Mouse (Mus musculus) midbrain, embryonic 11.5 days (tissue): ENCODE measurements around the gene Sytl3. TPM values are rescaled to one million over a fixed set of nuclear protein-coding genes. Genes with fewer than 3 reads are reported as not detected.
"Not testable (repeated sequence)": the region's sequence is repeated elsewhere in the genome, so short reads cannot be mapped to it uniquely, and the experiment has no call there.

Source experiments
- ATAC-seq: fragments of 200-750 bp; cut with Nextera tagmentation; 2 replicates; pipeline ENCODE4 v1.8.0; 2017; ENCODE audit warnings: moderate TSS enrichment, moderate library complexity; ENCODE audit not compliant: low FRiP score
- DNase-seq: peaks from one replicate; pipeline ENCODE4 v3.0.0; 2015; ENCODE audit warnings: low spot score; ENCODE audit errors: missing footprints
- H3K27ac ChIP-seq: fragments of 300-500 bp; sonication (generic); 2 replicates; pipeline ENCODE4 v1.5.1; 2014; ENCODE audit warnings: low read depth, low read length
- H3K27me3 ChIP-seq: fragments of 300-500 bp; sonication (generic); 2 replicates; pipeline ENCODE4 v1.6.1; 2014; ENCODE audit warnings: mild to moderate bottlenecking, low read length, moderate library complexity, mixed read lengths; ENCODE audit not compliant: control insufficient read depth, insufficient read depth
- H3K36me3 ChIP-seq: fragments of 300-500 bp; sonication (generic); 2 replicates; pipeline ENCODE4 v1.6.1; 2014; ENCODE audit warnings: mild to moderate bottlenecking, low read length, moderate library complexity, mixed read lengths; ENCODE audit not compliant: control insufficient read depth, insufficient read depth
- H3K4me1 ChIP-seq: fragments of 300-500 bp; sonication (generic); 2 replicates; pipeline ENCODE4 v1.6.1; 2014; ENCODE audit warnings: low read length; ENCODE audit not compliant: control insufficient read depth, insufficient read depth
- H3K4me2 ChIP-seq: fragments of 300-500 bp; sonication (generic); 2 replicates; pipeline ENCODE4 v1.6.1; 2014; ENCODE audit warnings: mild to moderate bottlenecking, moderate library complexity
- H3K4me3 ChIP-seq: fragments of 300-500 bp; sonication (generic); 2 replicates; pipeline ENCODE4 v1.5.1; 2014; ENCODE audit warnings: low read depth, low read length
- H3K9ac ChIP-seq: fragments of 300-500 bp; sonication (generic); 2 replicates; pipeline ENCODE4 v1.6.1; 2014; ENCODE audit warnings: low read length
- H3K9me3 ChIP-seq: fragments of 300-500 bp; sonication (generic); 2 replicates; pipeline ENCODE4 v1.6.1; 2016; ENCODE audit warnings: low read length; ENCODE audit not compliant: control insufficient read depth
- WGBS: fragments of 180-500 bp; shearing (Covaris S2); extraction: QIAGEN DNeasy Blood & Tissue Kit; methylation state at CpG from one replicate; pipeline ENCODE4 v1.1.7; 2014; 5-methylcytosine and 5-hydroxymethylcytosine counted together
- polyA plus RNA-seq: library from polyadenylated mRNA; unstranded; fragments of >200 nt; fragmentation: Nextera tagmentation; extraction: Ambion mirVana; gene quantifications from 2 replicates; pipeline ENCODE4 v1.2.1, GENCODE M21; 2014

Sytl3 gene
- polyA plus RNA-seq, 1 experiment from 2014 or later = not detected

DNA sequence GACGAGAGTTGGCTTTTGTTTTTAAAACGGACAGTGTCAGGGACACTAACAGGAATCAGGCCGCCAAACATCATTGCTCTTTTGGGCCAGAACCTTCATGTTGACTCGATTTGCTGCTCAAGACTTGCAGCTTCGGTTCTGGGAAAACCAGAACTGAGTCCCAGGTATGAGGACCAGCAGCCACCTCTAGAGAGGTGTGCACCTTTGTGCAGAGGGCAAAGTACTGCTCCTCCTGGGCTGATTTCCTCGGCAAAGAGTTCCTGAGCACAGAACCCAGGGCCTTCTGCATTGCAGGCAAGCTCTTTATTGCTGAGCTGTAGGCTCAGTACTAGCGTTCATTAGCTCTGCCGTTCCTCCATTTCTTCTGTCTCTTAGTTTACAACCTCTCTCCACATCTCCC, 55.1 kb downstream of the Sytl3 start:
- not testable (repeated sequence) for ATAC-seq, H3K9ac ChIP-seq, H3K4me2 ChIP-seq, H3K27ac ChIP-seq, H3K9me3 ChIP-seq, H3K27me3 ChIP-seq, DNase-seq, H3K4me1 ChIP-seq, H3K36me3 ChIP-seq, H3K4me3 ChIP-seq
- WGBS = 92% methylated on average over 7 of the region's 8 CpGs

DNA sequence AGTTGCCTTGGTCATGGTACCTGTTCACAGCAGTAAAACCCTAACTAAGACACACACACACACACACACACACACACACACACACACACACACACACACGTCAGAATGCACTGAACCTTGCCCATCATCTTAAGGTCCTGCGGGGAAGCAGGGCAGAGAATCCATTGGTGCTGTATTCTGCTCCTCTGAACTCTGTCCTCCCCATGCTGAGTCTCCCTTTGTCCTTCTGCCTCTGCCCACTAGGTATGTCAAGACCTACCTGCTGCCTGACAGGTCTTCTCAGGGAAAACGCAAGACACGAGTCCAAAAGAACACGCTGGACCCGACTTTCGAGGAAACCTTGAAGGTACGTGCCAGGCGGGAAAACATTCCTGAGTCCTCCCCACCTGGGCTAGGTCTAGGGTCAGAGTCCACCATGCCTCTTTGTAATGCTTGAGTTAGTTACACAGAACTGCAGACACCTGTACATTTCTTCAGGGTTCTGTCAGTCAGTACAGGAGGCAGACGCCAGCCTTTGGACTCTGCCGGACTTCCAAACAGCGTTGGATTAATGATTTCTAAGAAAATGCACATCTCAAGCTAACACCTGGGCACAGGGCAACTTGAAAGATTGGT, 69.2 kb downstream of the Sytl3 start:
- WGBS = 94% methylated on average over 12 of the region's 12 CpGs
- H3K4me2 ChIP-seq = no peak overlapping the region
- no peak for ATAC-seq
- no peak overlapping the region for H3K9ac ChIP-seq
- H3K4me1 ChIP-seq = peaks cover 3% of the 10 kb centered on the region; the same call in 1 of the 2 replicates
- no peak overlapping the region for H3K4me3 ChIP-seq
- H3K36me3 ChIP-seq = no peaks in the 10 kb centered on the region
- H3K27ac ChIP-seq = no peak overlapping the region
- H3K27me3 ChIP-seq = no peaks in the 10 kb centered on the region
- DNase-seq = no peak
- no peaks in the 10 kb centered on the region for H3K9me3 ChIP-seq

DNA sequence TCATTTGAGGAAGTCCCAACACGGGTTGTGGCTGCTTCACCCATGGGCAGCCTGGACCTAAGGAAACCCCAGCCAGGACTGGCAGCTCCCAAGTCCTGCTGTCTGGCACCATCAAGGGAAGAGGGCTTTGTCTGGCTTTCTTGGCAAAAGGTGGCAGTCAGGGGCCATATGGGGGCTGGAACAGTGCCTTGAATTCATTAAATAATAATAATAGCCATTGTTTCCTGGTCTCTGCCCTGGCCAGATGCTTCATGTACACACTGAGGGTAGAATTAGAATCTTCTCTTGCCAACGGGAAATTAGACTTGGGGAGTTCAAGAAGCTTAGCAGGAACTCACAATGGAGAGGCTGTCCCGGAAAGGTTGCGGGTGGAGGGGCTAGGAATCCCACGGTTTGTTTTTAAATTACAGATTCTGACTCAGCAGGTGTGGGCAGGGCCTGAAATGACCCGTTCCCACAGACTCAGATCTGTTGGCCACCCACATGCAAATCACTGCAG, 70.4 kb downstream of the Sytl3 start:
- H3K36me3 ChIP-seq = no peaks in the 10 kb centered on the region
- H3K4me1 ChIP-seq = peaks cover 3% of the 10 kb centered on the region; the same call in 1 of the 2 replicates
- no peaks in the 10 kb centered on the region for H3K9me3 ChIP-seq
- no peak overlapping the region for H3K4me2 ChIP-seq
- H3K4me3 ChIP-seq = no peak overlapping the region
- H3K27ac ChIP-seq = no peak overlapping the region
- no peak overlapping the region for H3K9ac ChIP-seq
- ATAC-seq (no peak), DNase-seq (peak; percentile 83)
- no peaks in the 10 kb centered on the region for H3K27me3 ChIP-seq
- 22% methylated on average over 6 of the region's 6 CpGs for WGBS

DNA sequence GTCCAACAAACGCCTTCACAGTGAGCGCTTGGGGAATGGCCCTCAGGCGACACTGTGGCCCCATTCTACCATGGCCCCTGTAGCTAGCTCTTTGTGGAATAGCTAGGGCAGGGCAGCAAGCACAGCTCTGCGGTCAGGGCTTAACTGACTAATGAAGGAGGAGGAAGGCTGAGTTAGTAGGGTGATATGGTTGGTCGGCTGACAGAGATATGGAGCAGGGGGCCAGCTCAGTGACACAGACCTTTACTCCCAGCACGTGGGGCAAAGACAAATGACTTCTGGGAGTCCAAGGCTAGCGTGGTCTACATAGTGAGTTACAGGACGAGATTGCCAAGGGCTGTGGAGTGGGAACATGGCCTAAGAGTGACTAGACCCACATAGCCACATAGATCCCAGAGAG, 72.2 kb downstream of the Sytl3 start:
- Histone ChIP-seq H3K36me3 (no peaks in the 10 kb centered on the region), H3K9me3 (no peaks in the 10 kb centered on the region), H3K27ac (no peak overlapping the region), H3K27me3 (no peaks in the 10 kb centered on the region), H3K4me1 (peaks cover 3% of the 10 kb centered on the region; the same call in 1 of the 2 replicates), H3K9ac (no peak overlapping the region), H3K4me3 (no peak overlapping the region), H3K4me2 (no peak overlapping the region)
- no peak for ATAC-seq
- 80% methylated on average over 8 of the region's 8 CpGs for WGBS
- no peak for DNase-seq

DNA sequence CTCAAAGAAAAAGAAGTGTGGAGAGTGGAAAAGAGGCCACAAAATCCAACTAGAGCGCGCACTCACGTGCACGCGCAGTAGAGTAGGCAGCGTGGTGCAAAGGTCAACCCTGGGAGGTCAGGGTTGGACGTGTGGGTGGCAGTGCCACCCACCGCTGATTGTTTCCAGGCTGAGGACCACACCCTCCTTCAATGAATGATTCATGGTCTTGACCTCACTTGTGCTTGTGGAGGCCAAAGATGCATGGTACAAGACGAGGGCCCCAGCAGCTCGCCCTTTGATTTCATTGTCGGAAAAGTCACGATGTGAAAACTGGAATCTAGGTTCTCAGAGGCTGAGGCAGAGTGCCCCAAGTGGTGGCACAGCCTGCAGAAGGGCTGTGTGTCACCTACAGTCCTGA, 72.7 kb downstream of the Sytl3 start:
- Histone ChIP-seq H3K9ac (no peak overlapping the region), H3K4me1 (peaks cover 7% of the 10 kb centered on the region), H3K9me3 (no peaks in the 10 kb centered on the region), H3K27ac (no peak overlapping the region), H3K4me2 (no peak overlapping the region), H3K36me3 (no peaks in the 10 kb centered on the region), H3K27me3 (no peaks in the 10 kb centered on the region), H3K4me3 (no peak overlapping the region)
- WGBS = 88% methylated on average over 12 of the region's 12 CpGs
- ATAC-seq (no peak), DNase-seq (no peak)

DNA sequence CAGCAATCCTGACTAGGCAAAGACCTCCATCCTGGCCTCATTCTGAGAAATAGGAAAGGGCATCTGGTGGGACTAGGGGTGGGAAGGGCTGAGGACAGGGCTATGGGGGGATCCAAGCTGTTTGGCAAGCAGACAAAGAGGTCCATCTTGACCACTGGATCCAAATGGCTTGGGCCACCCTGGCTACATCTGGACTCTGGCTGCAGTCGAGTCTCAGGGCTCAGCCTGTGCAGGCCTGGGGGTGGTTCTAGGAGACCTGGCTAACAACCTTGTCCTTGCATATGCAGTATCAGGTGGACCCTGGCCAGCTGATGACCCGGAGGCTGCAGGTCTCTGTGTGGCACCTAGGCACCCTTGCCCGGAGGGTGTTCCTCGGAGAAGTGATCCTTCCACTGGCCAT, 73.8 kb downstream of the Sytl3 start:
- H3K27me3 ChIP-seq = no peaks in the 10 kb centered on the region
- 89% methylated on average over 4 of the region's 4 CpGs for WGBS
- no peak overlapping the region for H3K27ac ChIP-seq
- no peaks in the 10 kb centered on the region for H3K9me3 ChIP-seq
- no peak overlapping the region for H3K9ac ChIP-seq
- H3K4me3 ChIP-seq = no peak overlapping the region
- no peak overlapping the region for H3K4me2 ChIP-seq
- no peaks in the 10 kb centered on the region for H3K36me3 ChIP-seq
- DNase-seq (no peak), ATAC-seq (no peak)
- H3K4me1 ChIP-seq = peaks cover 10% of the 10 kb centered on the region

DNA sequence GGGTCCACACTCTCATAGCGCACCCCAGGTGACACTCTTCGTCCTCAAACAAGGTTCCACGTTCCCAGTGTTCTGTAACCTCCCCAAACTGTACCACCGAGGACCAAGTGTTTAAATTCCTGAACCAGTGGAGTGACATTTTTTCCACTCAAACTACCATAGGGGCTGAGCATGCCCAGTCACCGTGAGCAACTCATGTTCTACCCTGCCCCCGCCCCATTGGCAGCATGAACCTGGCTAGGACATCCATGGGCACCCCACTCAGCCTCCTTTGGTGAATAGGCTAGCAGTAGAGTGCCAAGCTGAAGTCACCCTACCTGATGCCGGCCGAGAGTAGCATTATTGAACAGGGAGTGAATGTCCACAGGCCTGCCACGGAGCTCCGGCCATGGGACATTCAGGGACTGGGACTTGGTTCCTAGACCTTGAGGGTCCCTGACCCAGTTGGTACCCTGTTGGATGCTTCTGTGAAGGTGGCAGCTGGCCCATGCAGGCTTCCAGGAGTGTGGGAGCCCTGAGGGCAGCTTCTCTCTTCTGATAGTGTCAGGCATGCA, 74.5 kb downstream of the Sytl3 start:
- Histone ChIP-seq H3K27ac (no peak overlapping the region), H3K36me3 (no peaks in the 10 kb centered on the region), H3K9ac (no peak overlapping the region), H3K4me1 (peaks cover 10% of the 10 kb centered on the region), H3K4me3 (no peak overlapping the region), H3K27me3 (no peaks in the 10 kb centered on the region), H3K9me3 (no peaks in the 10 kb centered on the region), H3K4me2 (no peak overlapping the region)
- 91% methylated on average over 10 of the region's 10 CpGs for WGBS
- DNase-seq (no peak), ATAC-seq (no peak)

DNA sequence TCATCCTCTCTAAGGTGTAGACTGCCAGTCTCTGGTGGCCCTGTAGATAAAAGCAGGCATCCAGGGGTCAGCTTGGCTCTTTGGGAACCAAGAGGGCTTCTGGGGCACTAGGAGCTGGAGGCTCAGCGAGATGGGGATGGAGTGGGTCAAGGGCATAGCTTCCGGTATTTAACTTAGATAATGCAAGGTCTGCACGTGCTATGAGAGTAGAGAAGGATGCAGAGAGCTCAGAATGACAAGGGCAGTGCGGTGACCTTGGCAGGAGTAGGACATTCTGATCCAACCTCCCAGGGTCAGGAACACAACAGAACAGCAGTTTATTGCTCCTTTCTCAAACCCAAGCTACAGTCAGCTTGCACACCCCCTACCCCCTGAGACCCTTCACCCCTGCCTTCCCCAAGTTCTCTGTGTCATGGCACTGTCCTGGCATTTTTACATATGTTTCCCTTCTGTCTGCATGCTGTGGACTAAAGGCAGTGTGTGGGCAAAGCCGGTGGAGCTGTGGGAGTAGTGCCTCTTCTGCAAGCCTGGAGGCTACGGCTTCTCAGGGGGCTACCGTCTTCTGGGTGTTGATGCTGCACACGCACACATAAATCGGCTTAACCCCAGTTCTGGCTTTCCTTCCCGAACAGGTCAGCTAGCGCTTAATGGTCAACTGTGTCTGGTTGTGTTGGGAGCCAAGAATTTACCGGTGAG, 76.0 kb downstream of the Sytl3 start:
- Histone ChIP-seq H3K27ac (no peak overlapping the region), H3K27me3 (no peaks in the 10 kb centered on the region), H3K9ac (no peak overlapping the region), H3K4me1 (peaks cover 7% of the 10 kb centered on the region), H3K9me3 (no peaks in the 10 kb centered on the region), H3K4me2 (no peak overlapping the region), H3K36me3 (peaks cover 4% of the 10 kb centered on the region; the same call in 1 of the 2 replicates), H3K4me3 (no peak overlapping the region)
- DNase-seq (no peak), ATAC-seq (no peak)
- WGBS = 95% methylated on average over 12 of the region's 12 CpGs
